1 mouse cellular context compared by ENCODE assay signal in the genomic region with DNA sequence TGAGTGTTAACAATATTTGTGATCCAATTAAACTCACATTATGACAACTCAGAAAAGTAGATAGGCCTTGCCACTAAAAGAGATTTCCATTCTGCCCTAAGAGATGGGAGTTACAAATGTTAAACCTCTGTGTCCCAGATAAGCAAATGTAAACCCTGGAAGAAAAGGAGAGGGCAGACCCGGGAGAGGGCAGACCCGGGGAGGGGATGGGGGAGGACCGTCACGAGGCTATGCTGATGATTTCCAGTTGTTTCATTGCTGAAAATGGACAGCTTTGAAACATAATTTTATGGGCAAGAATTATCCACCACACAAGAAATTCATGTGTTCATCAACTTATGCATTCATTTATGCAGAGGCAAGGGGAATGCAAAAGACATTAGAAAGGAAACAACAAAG.
TF ChIP-seq lines count a peak whose summit lies in the region.

No protein-coding gene starts in this region.

TF ChIP-seq in MEL, 35 proteins besides CTCF, POLR2A, EP300 and RAD21 (continued from another document):
- TF ChIP-seq HCFC1 (IDR thresholded peaks at IDR 0.05; ENCODE audit: low read depth, low read length) (no peak), MEF2A (IDR thresholded peaks at IDR 0.05; ENCODE audit: extremely low read depth, insufficient replicate concordance, low read depth, low read length, poor library complexity, severe bottlenecking) (no peak), MAX (IDR thresholded peaks at IDR 0.05; ENCODE audit: low read length) (no peak), JUND (IDR thresholded peaks at IDR 0.05; ENCODE audit: low read depth, low read length) (no peak), ELF1 (IDR thresholded peaks at IDR 0.05; ENCODE audit: low read depth, low read length) (no peak)
